ENCODE assay signal across 11 mouse cellular contexts in the genomic region with DNA sequence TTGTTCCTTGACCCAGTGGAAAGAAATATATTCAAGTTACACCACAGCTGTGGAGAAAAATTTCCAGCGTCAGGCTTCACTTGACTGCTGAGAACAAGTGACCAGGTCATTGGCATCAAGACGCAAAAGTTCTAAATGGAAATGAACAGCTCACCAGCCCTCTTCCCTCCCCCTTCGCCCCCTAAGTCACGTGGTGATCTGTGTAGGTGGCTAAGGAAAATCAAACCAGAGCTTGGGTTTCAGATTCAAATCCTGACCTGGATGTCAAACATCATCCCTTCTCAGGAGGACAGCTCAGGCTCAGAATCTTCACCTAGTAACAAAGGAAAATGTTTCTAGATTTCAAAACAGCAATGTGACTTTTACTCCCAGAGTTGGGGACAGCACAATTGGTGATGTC. TPM values are rescaled to one million over a fixed set of nuclear protein-coding genes. Genes with fewer than 3 reads are reported as not detected.
DNase-seq lines count a peak whose midpoint lies in the region; ATAC-seq and TF ChIP-seq lines count a peak whose summit lies in the region.
"Had no signal": no experiment of that assay in that cellular context is flagged by ENCODE, and none has a peak within 500 bp of the region (broad histone marks: within the 10 kb centered on the region; RNA-seq: fewer than 3 reads in every experiment).

No protein-coding gene starts in this region.

- peak overlapping the region; percentile 89 for H3K4me2 ChIP-seq in embryonic facial prominence, embryonic 12.5 days (replicated peaks)
- H3K4me2 ChIP-seq in limb, embryonic 15.5 days: peak overlapping the region; percentile 8; the same call in 1 of the 2 replicates

- H3K36me3 ChIP-seq in kidney, adult 2 months (ENCODE audit: control insufficient read depth, insufficient read depth, low read length): no peaks in the 10 kb centered on the region; the same call in 1 of the 2 replicates
- H3K36me3 ChIP-seq in embryonic facial prominence, embryonic 12.5 days: no peaks in the 10 kb centered on the region
- H3K36me3 ChIP-seq in limb, embryonic 15.5 days: no peaks in the 10 kb centered on the region
- H3K36me3 ChIP-seq: heart, embryonic 12.5 days had no signal

- H3K4me1 ChIP-seq in kidney, adult 2 months (ENCODE audit: control insufficient read depth, insufficient read depth, low read length): no peaks in the 10 kb centered on the region
- peaks cover 46% of the 10 kb centered on the region for H3K4me1 ChIP-seq in embryonic facial prominence, embryonic 12.5 days
- peaks cover 23% of the 10 kb centered on the region for H3K4me1 ChIP-seq in limb, embryonic 15.5 days

- TF ChIP-seq POLR2A in kidney, adult 2 months (IDR thresholded peaks at IDR 0.05; ENCODE audit: low read depth, low read length): no peak

- no peak for ATAC-seq in embryonic facial prominence, embryonic 12.5 days (ENCODE audit: insufficient number of reproducible peaks, insufficient read depth, low FRiP score, low TSS enrichment)
- no peak for ATAC-seq in limb, embryonic 15.5 days (ENCODE audit: insufficient number of reproducible peaks, low FRiP score, low TSS enrichment, low read depth)

- H3K9ac ChIP-seq in embryonic facial prominence, embryonic 12.5 days: no peak overlapping the region
- H3K9ac ChIP-seq in limb, embryonic 15.5 days: no peak overlapping the region
- H3K9ac ChIP-seq: heart, embryonic 12.5 days had no signal

- 41% methylated on average over 4 of the region's 4 CpGs for WGBS in kidney, adult 2 months
- 29% methylated on average over 4 of the region's 4 CpGs for WGBS in embryonic facial prominence, embryonic 12.5 days
- 58% methylated on average over 4 of the region's 4 CpGs for WGBS in limb, embryonic 15.5 days

- H3K27ac ChIP-seq in kidney, adult 2 months (ENCODE audit: insufficient read depth, low read depth, low read length): peak overlapping the region; percentile 70
- H3K27ac ChIP-seq in embryonic facial prominence, embryonic 12.5 days: peak overlapping the region; percentile 26; the same call in 1 of the 2 replicates
- no peak overlapping the region for H3K27ac ChIP-seq in limb, embryonic 15.5 days

- no peak for TF ChIP-seq CTCF in kidney, adult 2 months (conservative IDR thresholded peaks at IDR 0.05; ENCODE audit: insufficient read depth, insufficient read length, low read depth, low read length)

- no peaks in the 10 kb centered on the region for H3K9me3 ChIP-seq in embryonic facial prominence, embryonic 12.5 days
- H3K9me3 ChIP-seq in limb, embryonic 15.5 days: no peaks in the 10 kb centered on the region
- H3K9me3 ChIP-seq: heart, embryonic 12.5 days had no signal

- H3K4me3 ChIP-seq in kidney, adult 2 months (ENCODE audit: insufficient read depth, low read depth, low read length): peak overlapping the region; percentile 18
- H3K4me3 ChIP-seq in embryonic facial prominence, embryonic 12.5 days: peak overlapping the region; percentile 51
- H3K4me3 ChIP-seq in limb, embryonic 15.5 days: no peak overlapping the region

- peak; percentile 60 for DNase-seq in kidney, adult 2 months
- DNase-seq in kidney, postnatal 14 days: no peak
- DNase-seq in NIH3T3 (ENCODE audit: low read depth): peak; percentile 40
- no peak for DNase-seq in cerebellum, postnatal 10 days
- DNase-seq in frontal cortex, postnatal 10 days (ENCODE audit: low spot score in 2 of 2): no peak
- DNase-seq in B cell, adult 2 months: no peak
- DNase-seq: cerebellum, adult 18-20 months; retina, postnatal 1 day had no signal

- H3K27me3 ChIP-seq in kidney, adult 2 months (replicated peaks; ENCODE audit: control insufficient read depth, insufficient read depth, low read length): no peaks in the 10 kb centered on the region
- no peaks in the 10 kb centered on the region for H3K27me3 ChIP-seq in embryonic facial prominence, embryonic 12.5 days
- H3K27me3 ChIP-seq in limb, embryonic 15.5 days: peaks cover 6% of the 10 kb centered on the region

RNA-seq across cellular contexts. Expression of gene Rgcc, which starts 2.2 kb away (rescaled TPM):
- 91.9 and 108 TPM in 2 replicates for polyA plus RNA-seq in kidney, adult 2 months (2012; rRNA removed)
- polyA plus RNA-seq in embryonic facial prominence, embryonic 12.5 days (2016; fragmentation: Nextera tagmentation; extraction: Ambion mirVana): 62.2 and 62.5 TPM in 2 replicates
- polyA plus RNA-seq in limb, embryonic 15.5 days (2015; fragmentation: Nextera tagmentation; extraction: Ambion mirVana): 65.4 and 70.2 TPM in 2 replicates

RNA-seq across cellular contexts. Expression of gene Zfp957, which starts 52.1 kb away (rescaled TPM):
- polyA plus RNA-seq in kidney, adult 2 months (2012; rRNA removed): not detected in 2 replicates
- polyA plus RNA-seq in embryonic facial prominence, embryonic 12.5 days (2016; fragmentation: Nextera tagmentation; extraction: Ambion mirVana): not detected in 2 replicates
- not detected in 2 replicates for polyA plus RNA-seq in limb, embryonic 15.5 days (2015; fragmentation: Nextera tagmentation; extraction: Ambion mirVana)
- polyA plus RNA-seq: heart, embryonic 12.5 days had no signal

Comparison
In these comparisons a context has a peak if more than half of its experiments do, and no peak if none do; other contexts are left out.
1. DNase-seq: peak in kidney, adult 2 months (single experiment) and NIH3T3 (single experiment); none in kidney, postnatal 14 days (single experiment), cerebellum, postnatal 10 days (0 of 2), frontal cortex, postnatal 10 days (0 of 2) and B cell, adult 2 months (0 of 2).